Comparison of ENCODE assay signal across 11 mouse cellular contexts in genomic region chr16:42908381-42908780, GRCm38 (mm10). TPM values are rescaled to one million over a fixed set of nuclear protein-coding genes. Genes with fewer than 3 reads are reported as not detected.
A peak's percentile ranks its signal among the peaks of the same experiment; 100 is the strongest.
DNase-seq lines count a peak whose midpoint lies in the region; ATAC-seq and TF ChIP-seq lines count a peak whose summit lies in the region.
"Had no signal": no experiment of that assay in that cellular context is flagged by ENCODE, and none has a peak within 500 bp of the region (broad histone marks: within the 10 kb centered on the region; RNA-seq: fewer than 3 reads in every experiment).

No protein-coding gene starts in this region.

- ATAC-seq in hindbrain, embryonic 14.5 days (ENCODE audit: low FRiP score): no peak
- no peak for ATAC-seq in hindbrain, embryonic 12.5 days (ENCODE audit: low FRiP score)
- no peak for ATAC-seq in liver, embryonic 15.5 days (ENCODE audit: insufficient read depth)
- ATAC-seq in liver, embryonic 12.5 days: no peak
- ATAC-seq in embryonic facial prominence, embryonic 15.5 days (ENCODE audit: insufficient number of reproducible peaks, low FRiP score, low TSS enrichment, low read depth): no peak
- ATAC-seq in limb, embryonic 14.5 days (ENCODE audit: low FRiP score, low read depth): no peak

- H3K4me1 ChIP-seq in hindbrain, embryonic 14.5 days (replicated peaks; ENCODE audit: control insufficient read depth, insufficient read depth, low read length): no peaks in the 10 kb centered on the region
- H3K4me1 ChIP-seq in hindbrain, embryonic 12.5 days: peaks cover 9% of the 10 kb centered on the region
- H3K4me1 ChIP-seq in liver, embryonic 15.5 days (replicated peaks): peaks cover 3% of the 10 kb centered on the region; the same call in 1 of the 2 replicates
- no peaks in the 10 kb centered on the region for H3K4me1 ChIP-seq in liver, embryonic 12.5 days
- H3K4me1 ChIP-seq in embryonic facial prominence, embryonic 15.5 days: peaks cover 14% of the 10 kb centered on the region
- H3K4me1 ChIP-seq in limb, embryonic 14.5 days (ENCODE audit: control insufficient read depth, insufficient read depth, low read length): peaks cover 11% of the 10 kb centered on the region; the same call in 1 of the 2 replicates

- DNase-seq in hindbrain, embryonic 14.5 days (ENCODE audit: low spot score): no peak
- DNase-seq in limb, embryonic 14.5 days (ENCODE audit: low spot score): no peak
- DNase-seq in adrenal gland, postnatal 25 days: no peak
- DNase-seq in right cerebral cortex, postnatal 25 days: no peak
- DNase-seq: gastrocnemius, postnatal 10 days; thymus, adult 2 months had no signal

- peak overlapping the region; percentile 11; the same call in 1 of the 2 replicates for H3K4me2 ChIP-seq in hindbrain, embryonic 14.5 days (replicated peaks)
- no peak overlapping the region for H3K4me2 ChIP-seq in hindbrain, embryonic 12.5 days (replicated peaks)
- H3K4me2 ChIP-seq in liver, embryonic 15.5 days: 0 out of 2 replicates have a peak overlapping the region, but pooled peaks have one; percentile 10
- H3K4me2 ChIP-seq in liver, embryonic 12.5 days: no peak overlapping the region
- peak overlapping the region; percentile 21; the same call in 1 of the 2 replicates for H3K4me2 ChIP-seq in embryonic facial prominence, embryonic 15.5 days (replicated peaks)
- peak overlapping the region; percentile 26; the same call in 1 of the 2 replicates for H3K4me2 ChIP-seq in limb, embryonic 14.5 days (replicated peaks; ENCODE audit: low read depth, low read length, severe bottlenecking)
- H3K4me2 ChIP-seq: limb, embryonic 15.5 days had no signal

- no peak overlapping the region for H3K4me3 ChIP-seq in hindbrain, embryonic 14.5 days (replicated peaks; ENCODE audit: low read length)
- no peak overlapping the region for H3K4me3 ChIP-seq in hindbrain, embryonic 12.5 days
- H3K4me3 ChIP-seq in liver, embryonic 15.5 days (replicated peaks): no peak overlapping the region
- H3K4me3 ChIP-seq in liver, embryonic 12.5 days: no peak overlapping the region
- 0 out of 2 replicates have a peak overlapping the region, but pooled peaks have one; percentile 13 for H3K4me3 ChIP-seq in embryonic facial prominence, embryonic 15.5 days (replicated peaks)
- H3K4me3 ChIP-seq in limb, embryonic 14.5 days (replicated peaks; ENCODE audit: low read length): 0 out of 2 replicates have a peak overlapping the region, but pooled peaks have one; percentile 4
- H3K4me3 ChIP-seq: limb, embryonic 15.5 days had no signal

- no peak overlapping the region for H3K27ac ChIP-seq in hindbrain, embryonic 14.5 days
- H3K27ac ChIP-seq in hindbrain, embryonic 12.5 days: no peak overlapping the region
- H3K27ac ChIP-seq in liver, embryonic 15.5 days (replicated peaks): no peak overlapping the region
- no peak overlapping the region for H3K27ac ChIP-seq in liver, embryonic 12.5 days
- no peak overlapping the region for H3K27ac ChIP-seq in embryonic facial prominence, embryonic 15.5 days (replicated peaks)
- H3K27ac ChIP-seq in limb, embryonic 14.5 days (replicated peaks; ENCODE audit: low read depth, low read length): no peak overlapping the region
- H3K27ac ChIP-seq: limb, embryonic 15.5 days had no signal

- no peak for TF ChIP-seq POLR2A in limb, embryonic 14.5 days (IDR thresholded peaks at IDR 0.05; ENCODE audit: borderline replicate concordance, extremely low read depth, insufficient read depth, insufficient read length)

- H3K27me3 ChIP-seq in hindbrain, embryonic 14.5 days (ENCODE audit: control insufficient read depth, insufficient read depth, low read length): no peaks in the 10 kb centered on the region
- no peaks in the 10 kb centered on the region for H3K27me3 ChIP-seq in hindbrain, embryonic 12.5 days
- no peaks in the 10 kb centered on the region for H3K27me3 ChIP-seq in liver, embryonic 15.5 days
- no peaks in the 10 kb centered on the region for H3K27me3 ChIP-seq in liver, embryonic 12.5 days (replicated peaks)
- no peaks in the 10 kb centered on the region for H3K27me3 ChIP-seq in embryonic facial prominence, embryonic 15.5 days
- no peaks in the 10 kb centered on the region for H3K27me3 ChIP-seq in limb, embryonic 14.5 days (ENCODE audit: control insufficient read depth, insufficient read depth, low read length)
- H3K27me3 ChIP-seq: limb, embryonic 15.5 days had no signal

- no peak overlapping the region for H3K9ac ChIP-seq in hindbrain, embryonic 14.5 days
- H3K9ac ChIP-seq in hindbrain, embryonic 12.5 days: no peak overlapping the region
- no peak overlapping the region for H3K9ac ChIP-seq in liver, embryonic 15.5 days
- no peak overlapping the region for H3K9ac ChIP-seq in liver, embryonic 12.5 days
- no peak overlapping the region for H3K9ac ChIP-seq in embryonic facial prominence, embryonic 15.5 days
- no peak overlapping the region for H3K9ac ChIP-seq in limb, embryonic 14.5 days (ENCODE audit: low read depth, low read length, severe bottlenecking)
- H3K9ac ChIP-seq: limb, embryonic 15.5 days had no signal

- H3K36me3 ChIP-seq in hindbrain, embryonic 14.5 days (replicated peaks; ENCODE audit: control insufficient read depth, insufficient read depth): no peaks in the 10 kb centered on the region
- no peaks in the 10 kb centered on the region for H3K36me3 ChIP-seq in hindbrain, embryonic 12.5 days
- H3K36me3 ChIP-seq in liver, embryonic 15.5 days (replicated peaks): no peaks in the 10 kb centered on the region
- no peaks in the 10 kb centered on the region for H3K36me3 ChIP-seq in liver, embryonic 12.5 days
- no peaks in the 10 kb centered on the region for H3K36me3 ChIP-seq in embryonic facial prominence, embryonic 15.5 days
- no peaks in the 10 kb centered on the region for H3K36me3 ChIP-seq in limb, embryonic 14.5 days (ENCODE audit: control insufficient read depth, insufficient read depth, low read length)
- H3K36me3 ChIP-seq: limb, embryonic 15.5 days had no signal

- H3K9me3 ChIP-seq in hindbrain, embryonic 14.5 days (ENCODE audit: control insufficient read depth, low read length): no peaks in the 10 kb centered on the region
- H3K9me3 ChIP-seq in hindbrain, embryonic 12.5 days (replicated peaks): no peaks in the 10 kb centered on the region
- no peaks in the 10 kb centered on the region for H3K9me3 ChIP-seq in liver, embryonic 15.5 days (replicated peaks)
- no peaks in the 10 kb centered on the region for H3K9me3 ChIP-seq in liver, embryonic 12.5 days (replicated peaks)
- no peaks in the 10 kb centered on the region for H3K9me3 ChIP-seq in embryonic facial prominence, embryonic 15.5 days (replicated peaks)
- H3K9me3 ChIP-seq in limb, embryonic 14.5 days (ENCODE audit: control insufficient read depth, low read length): no peaks in the 10 kb centered on the region
- H3K9me3 ChIP-seq: limb, embryonic 15.5 days had no signal

RNA-seq across cellular contexts. Expression of gene Zbtb20, which starts 32.7 kb away (rescaled TPM):
- 49.7 and 52.8 TPM in 2 replicates for polyA plus RNA-seq in hindbrain, embryonic 14.5 days (2014; fragmentation: Nextera tagmentation; extraction: Ambion mirVana)
- 62.9 and 64.6 TPM in 2 replicates for polyA plus RNA-seq in hindbrain, embryonic 12.5 days (2016; fragmentation: Nextera tagmentation; extraction: Ambion mirVana)
- 5.1 and 6.0 TPM in 2 replicates for polyA plus RNA-seq in liver, embryonic 15.5 days (2015; fragmentation: Nextera tagmentation; extraction: Ambion mirVana)
- 3.8 and 4.0 TPM in 2 replicates for polyA plus RNA-seq in liver, embryonic 12.5 days (2016; fragmentation: Nextera tagmentation; extraction: Ambion mirVana)
- polyA plus RNA-seq in embryonic facial prominence, embryonic 15.5 days (2015; fragmentation: Nextera tagmentation; extraction: Ambion mirVana): 22.4 and 24.0 TPM in 2 replicates
- 2.5 and 3.6 TPM in 2 replicates for polyA plus RNA-seq in limb, embryonic 14.5 days (2012; rRNA removed)
- polyA plus RNA-seq in limb, embryonic 14.5 days (2014; fragmentation: Nextera tagmentation; extraction: Ambion mirVana): 17.6 and 20.2 TPM in 2 replicates
- total RNA-seq in adrenal gland, postnatal 25 days (2021): 133 and 178 TPM in 2 replicates

Comparison
In these comparisons a context has a peak if more than half of its experiments do, and no peak if none do; other contexts are left out.
1. H3K4me2 ChIP-seq: peak in hindbrain, embryonic 14.5 days (single experiment), liver, embryonic 15.5 days (single experiment), embryonic facial prominence, embryonic 15.5 days (single experiment) and limb, embryonic 14.5 days (single experiment); none in hindbrain, embryonic 12.5 days (single experiment) and liver, embryonic 12.5 days (single experiment).
2. H3K4me3 ChIP-seq: peak in embryonic facial prominence, embryonic 15.5 days (single experiment) and limb, embryonic 14.5 days (single experiment); none in hindbrain, embryonic 14.5 days (single experiment), hindbrain, embryonic 12.5 days (single experiment), liver, embryonic 15.5 days (single experiment) and liver, embryonic 12.5 days (single experiment).